Mouse (Mus musculus) forebrain, embryonic 13.5 days (tissue): ENCODE data around the gene Pxn. TPM values are rescaled to one million over a fixed set of nuclear protein-coding genes. Genes with fewer than 3 reads are reported as not detected.
A peak's percentile ranks its signal among the peaks of the same experiment; 100 is the strongest.
"Not testable (repeated sequence)": the region's sequence is repeated elsewhere in the genome, so short reads cannot be mapped to it uniquely, and the experiment has no call there.

ENCODE experiments used
- ATAC-seq: fragments of 200-750 bp; cut with Nextera tagmentation; 2 replicates; pipeline ENCODE4 v1.8.0; 2017
- H3K27ac ChIP-seq: fragments of 300-500 bp; sonication (generic); 2 replicates; pipeline ENCODE4 v1.5.1; 2015; ENCODE audit warnings: inconsistent platforms, mild to moderate bottlenecking, moderate library complexity
- H3K27me3 ChIP-seq: fragments of 300-500 bp; sonication (generic); 2 replicates; pipeline ENCODE4 v1.6.1; 2015; ENCODE audit warnings: mild to moderate bottlenecking, inconsistent platforms
- H3K36me3 ChIP-seq: fragments of 300-500 bp; sonication (generic); 2 replicates; pipeline ENCODE4 v1.6.1; 2015; ENCODE audit warnings: mild to moderate bottlenecking, inconsistent platforms; ENCODE audit not compliant: poor library complexity, severe bottlenecking
- H3K4me1 ChIP-seq: fragments of 300-500 bp; sonication (generic); 2 replicates; pipeline ENCODE4 v1.6.1; 2015; ENCODE audit warnings: inconsistent platforms
- H3K4me2 ChIP-seq: fragments of 300-500 bp; sonication (generic); 2 replicates; pipeline ENCODE4 v1.6.1; 2015; ENCODE audit warnings: inconsistent platforms, mild to moderate bottlenecking, moderate library complexity
- H3K4me3 ChIP-seq: fragments of 300-500 bp; sonication (generic); 2 replicates; pipeline ENCODE4 v1.5.1; 2015; ENCODE audit warnings: mild to moderate bottlenecking, inconsistent platforms
- H3K9ac ChIP-seq: fragments of 300-500 bp; sonication (generic); 2 replicates; pipeline ENCODE4 v1.6.1; 2015; ENCODE audit warnings: mild to moderate bottlenecking, inconsistent platforms
- H3K9me3 ChIP-seq: fragments of 300-500 bp; sonication (generic); replicated peaks from 2 replicates; pipeline ENCODE4 v1.6.1; 2016; ENCODE audit warnings: inconsistent platforms
- WGBS: fragments of 180-500 bp; shearing (Covaris S2); methylation state at CpG from one replicate; pipeline ENCODE4 v1.1.7; 2015; 5-methylcytosine and 5-hydroxymethylcytosine counted together
- polyA plus RNA-seq: library from polyadenylated mRNA; unstranded; fragments of >200 nt; fragmentation: Nextera tagmentation; extraction: Ambion mirVana; gene quantifications from 2 replicates; pipeline ENCODE4 v1.2.1, GENCODE M21; 2015

The Pxn gene
- polyA plus RNA-seq, 1 experiment from 2014 or later: 16.8 TPM

GRCm38 (mm10) chr5:115514346-115514745 lies 7.9 kb downstream of the Pxn start:
- H3K4me3 ChIP-seq: no peak overlapping the region
- 93% methylated on average over 6 of the region's 6 CpGs for WGBS
- ATAC-seq: no peak
- no peak overlapping the region for H3K27ac ChIP-seq
- no peak overlapping the region for H3K4me2 ChIP-seq
- H3K9me3 ChIP-seq: no peaks in the 10 kb centered on the region
- H3K4me1 ChIP-seq: peaks cover 22% of the 10 kb centered on the region
- no peak overlapping the region for H3K9ac ChIP-seq
- no peaks in the 10 kb centered on the region for H3K27me3 ChIP-seq
- H3K36me3 ChIP-seq: no peaks in the 10 kb centered on the region

DNA sequence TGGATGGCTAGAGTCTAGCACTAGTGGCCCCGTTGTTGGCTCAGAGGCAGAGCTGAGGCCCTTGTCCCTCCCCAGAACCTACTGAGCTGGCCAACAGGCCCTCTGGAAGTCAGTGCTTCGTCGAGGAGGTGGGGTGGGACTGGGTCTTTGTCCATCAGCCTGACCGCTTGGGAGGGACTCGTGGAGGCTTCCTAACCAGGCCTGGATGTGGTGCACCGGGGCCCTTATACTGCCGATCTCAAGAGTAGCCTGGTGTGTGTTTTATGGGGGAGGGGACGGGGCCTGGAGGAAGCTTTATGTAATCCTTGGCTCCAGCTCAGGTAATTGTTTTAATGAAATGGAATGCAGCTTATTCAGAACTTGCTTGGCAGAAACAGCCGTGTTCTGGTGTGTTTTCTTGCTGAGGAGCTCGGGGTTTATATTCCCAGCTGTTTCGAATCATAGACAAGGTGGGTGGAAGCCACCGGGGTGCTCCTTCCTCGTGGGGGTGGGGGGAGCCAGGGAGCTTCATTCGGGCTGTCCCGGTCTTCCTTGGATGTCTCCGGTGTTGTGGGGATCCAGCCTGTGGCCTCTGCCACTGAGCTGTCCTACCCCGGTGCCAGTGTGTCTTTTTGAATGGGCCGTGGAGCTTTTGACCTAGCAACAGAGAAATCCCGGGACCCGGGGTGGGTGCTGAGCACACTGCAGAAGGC lies 8.6 kb downstream of the Pxn start:
- no peak overlapping the region for H3K9ac ChIP-seq
- ATAC-seq: peak; percentile 13; the same call in 1 of the 2 replicates
- no peak overlapping the region for H3K4me3 ChIP-seq
- H3K4me1 ChIP-seq: peaks cover 15% of the 10 kb centered on the region
- peak overlapping the region; percentile 48 for H3K27ac ChIP-seq
- WGBS: 63% methylated on average over 20 of the region's 20 CpGs
- H3K27me3 ChIP-seq: no peaks in the 10 kb centered on the region
- H3K36me3 ChIP-seq: no peaks in the 10 kb centered on the region
- H3K9me3 ChIP-seq: no peaks in the 10 kb centered on the region
- H3K4me2 ChIP-seq: peak overlapping the region; percentile 4; the same call in 1 of the 2 replicates

DNA sequence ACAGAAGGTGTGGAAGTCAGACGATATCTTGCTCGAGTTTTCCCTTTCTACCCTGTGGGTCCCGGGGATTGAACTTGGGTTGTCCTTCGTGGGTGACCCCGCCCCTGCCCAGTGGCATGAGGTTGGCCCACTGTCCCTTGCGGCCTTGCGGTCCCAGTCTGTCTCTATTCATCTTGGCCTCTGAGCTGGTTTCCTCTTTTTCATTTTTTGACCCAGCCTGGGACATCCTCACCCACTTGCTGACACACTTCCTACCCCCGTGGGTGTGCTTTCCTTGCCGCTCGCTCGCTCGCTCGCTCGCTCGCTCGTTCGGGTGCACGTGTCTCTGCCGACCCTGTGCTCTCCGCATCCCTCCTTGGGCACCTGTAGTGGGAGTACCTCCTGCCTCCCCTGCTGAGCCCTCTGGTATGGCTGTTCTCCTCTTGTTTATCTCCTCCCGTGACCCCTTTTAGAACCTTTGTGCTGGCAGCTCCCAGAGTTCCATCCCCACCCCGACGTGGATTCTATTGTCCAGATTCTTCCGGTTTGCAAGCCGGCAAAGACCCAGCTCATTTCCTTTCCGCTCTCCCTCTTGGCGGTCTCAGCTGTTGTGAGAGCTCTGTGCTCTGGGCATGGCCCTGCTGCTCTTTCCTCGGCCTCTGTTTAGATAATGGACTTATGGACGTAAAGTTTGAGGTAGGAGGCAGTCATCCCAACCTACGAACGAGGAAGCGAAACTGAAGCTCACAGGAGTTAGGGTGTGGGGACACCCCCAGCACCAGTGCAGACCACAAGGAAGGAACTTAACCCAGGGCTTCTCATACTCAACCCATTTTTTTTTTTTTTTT lies 9.8 kb downstream of the Pxn start:
- Histone ChIP-seq H3K36me3 (no peaks in the 10 kb centered on the region), H3K27ac (no peak overlapping the region), H3K4me2 (no peak overlapping the region), H3K9me3 (no peaks in the 10 kb centered on the region), H3K27me3 (no peaks in the 10 kb centered on the region), H3K9ac (no peak overlapping the region), H3K4me1 (peaks cover 13% of the 10 kb centered on the region), H3K4me3 (no peak overlapping the region)
- no peak for ATAC-seq
- 82% methylated on average over 32 of the region's 32 CpGs for WGBS

- no peak for ATAC-seq
- no peak overlapping the region for H3K4me2 ChIP-seq
- H3K27ac ChIP-seq: no peak overlapping the region
- no peaks in the 10 kb centered on the region for H3K9me3 ChIP-seq
- H3K4me1 ChIP-seq: peaks cover 13% of the 10 kb centered on the region
- no peak overlapping the region for H3K9ac ChIP-seq
- H3K36me3 ChIP-seq: no peaks in the 10 kb centered on the region
- H3K27me3 ChIP-seq: no peaks in the 10 kb centered on the region
- WGBS: 92% methylated on average over 7 of the region's 7 CpGs
- no peak overlapping the region for H3K4me3 ChIP-seq
Measured at GRCm38 (mm10) chr5:115516908-115517307, 10.4 kb downstream of the Pxn start.

- H3K36me3 ChIP-seq: no peaks in the 10 kb centered on the region
- no peak for ATAC-seq
- H3K27me3 ChIP-seq: no peaks in the 10 kb centered on the region
- peaks cover 13% of the 10 kb centered on the region for H3K4me1 ChIP-seq
- no peak overlapping the region for H3K9ac ChIP-seq
- WGBS: 96% methylated on average over 9 of the region's 9 CpGs
- H3K4me3 ChIP-seq: no peak overlapping the region
- no peak overlapping the region for H3K27ac ChIP-seq
- H3K9me3 ChIP-seq: no peaks in the 10 kb centered on the region
- no peak overlapping the region for H3K4me2 ChIP-seq
Measured at GRCm38 (mm10) chr5:115517501-115517900, 11.0 kb downstream of the Pxn start.

GRCm38 (mm10) chr5:115518214-115518613 lies 11.7 kb downstream of the Pxn start:
- H3K27ac ChIP-seq, ATAC-seq, H3K9ac ChIP-seq, H3K27me3 ChIP-seq, H3K36me3 ChIP-seq, H3K9me3 ChIP-seq, H3K4me3 ChIP-seq, H3K4me2 ChIP-seq: not testable (repeated sequence)
- peaks cover 13% of the 10 kb centered on the region for H3K4me1 ChIP-seq
- 97% methylated on average over 8 of the region's 8 CpGs for WGBS

GRCm38 (mm10) chr5:115520325-115520869 lies 13.9 kb downstream of the Pxn start:
- no peaks in the 10 kb centered on the region for H3K9me3 ChIP-seq
- H3K4me3 ChIP-seq: no peak overlapping the region
- 84% methylated on average over 21 of the region's 21 CpGs for WGBS
- no peak overlapping the region; the same call in 1 of the 2 replicates for H3K27ac ChIP-seq
- H3K4me2 ChIP-seq: no peak overlapping the region
- no peak for ATAC-seq
- no peaks in the 10 kb centered on the region for H3K27me3 ChIP-seq
- peaks cover 12% of the 10 kb centered on the region for H3K4me1 ChIP-seq
- no peak overlapping the region for H3K9ac ChIP-seq
- no peaks in the 10 kb centered on the region for H3K36me3 ChIP-seq

- H3K4me3 ChIP-seq: no peak overlapping the region
- no peaks in the 10 kb centered on the region for H3K9me3 ChIP-seq
- no peaks in the 10 kb centered on the region for H3K27me3 ChIP-seq
- WGBS: 83% methylated on average over 21 of the region's 21 CpGs
- no peaks in the 10 kb centered on the region for H3K36me3 ChIP-seq
- no peak overlapping the region for H3K27ac ChIP-seq
- no peak overlapping the region for H3K4me2 ChIP-seq
- H3K4me1 ChIP-seq: peaks cover 11% of the 10 kb centered on the region
- H3K9ac ChIP-seq: no peak overlapping the region
- ATAC-seq: no peak
Measured at GRCm38 (mm10) chr5:115521553-115522461, 15.3 kb downstream of the Pxn start.

DNA sequence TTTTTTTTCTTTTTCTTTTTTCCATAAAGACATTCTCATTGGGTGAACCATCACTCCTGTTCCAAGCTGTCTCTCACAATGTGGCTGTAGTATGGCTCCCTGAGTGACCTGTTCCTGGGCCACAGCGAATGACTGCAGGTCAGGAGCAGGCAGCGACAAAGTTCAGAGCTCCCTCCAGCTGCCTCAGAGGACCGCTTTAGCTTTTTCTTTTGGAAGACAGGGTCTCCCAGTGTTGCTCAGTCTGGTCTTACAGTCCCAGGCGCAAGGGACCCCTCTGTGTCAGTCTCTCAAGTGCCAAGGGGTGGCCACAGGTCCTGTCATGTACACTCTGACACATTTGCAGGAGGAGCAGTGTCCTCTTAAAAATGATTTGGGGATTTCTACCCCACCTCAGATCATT lies 16.1 kb downstream of the Pxn start:
- Histone ChIP-seq H3K27ac (no peak overlapping the region; the same call in 1 of the 2 replicates), H3K4me1 (peaks cover 11% of the 10 kb centered on the region), H3K4me2 (no peak overlapping the region), H3K27me3 (no peaks in the 10 kb centered on the region), H3K9me3 (no peaks in the 10 kb centered on the region), H3K9ac (no peak overlapping the region), H3K36me3 (no peaks in the 10 kb centered on the region), H3K4me3 (no peak overlapping the region)
- ATAC-seq: no peak
- WGBS: 87% methylated on average over 4 of the region's 4 CpGs

GRCm38 (mm10) chr5:115522981-115523499 lies 16.6 kb downstream of the Pxn start:
- Histone ChIP-seq H3K4me2 (no peak overlapping the region), H3K36me3 (no peaks in the 10 kb centered on the region), H3K9me3 (no peaks in the 10 kb centered on the region), H3K4me3 (no peak overlapping the region), H3K27me3 (no peaks in the 10 kb centered on the region), H3K9ac (no peak overlapping the region), H3K4me1 (peaks cover 11% of the 10 kb centered on the region), H3K27ac (no peak overlapping the region; the same call in 1 of the 2 replicates)
- 77% methylated on average over 15 of the region's 15 CpGs for WGBS
- no peak for ATAC-seq

DNA sequence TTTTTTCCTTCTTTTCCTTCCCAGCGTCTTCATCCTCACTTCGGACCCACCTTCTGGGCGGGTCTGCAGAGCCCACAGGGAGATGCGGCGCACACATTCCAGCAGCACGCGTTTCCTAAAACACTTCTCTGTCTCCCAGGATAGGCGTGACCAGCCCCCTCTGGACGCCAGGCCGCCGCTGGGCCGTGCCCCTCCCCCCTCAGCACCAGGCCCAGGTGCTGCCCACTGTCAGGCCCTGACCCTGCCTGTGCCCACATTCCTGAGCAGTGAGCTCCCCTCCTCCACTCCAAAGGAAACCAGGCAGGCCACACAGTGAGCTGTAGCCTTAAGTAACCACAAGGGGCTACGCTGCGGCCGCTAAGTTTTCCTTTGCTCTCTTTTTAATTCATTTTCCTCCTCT lies 17.5 kb downstream of the Pxn start:
- no peak overlapping the region for H3K27ac ChIP-seq

More for the DNA sequence above, 17.5 kb downstream of the Pxn start:
- ATAC-seq: no peak
- Histone ChIP-seq H3K4me2 (peak overlapping the region; percentile 25), H3K4me1 (peaks cover 11% of the 10 kb centered on the region), H3K4me3 (no peak overlapping the region), H3K9ac (0 out of 2 replicates have a peak overlapping the region, but pooled peaks have one; percentile 21), H3K27me3 (no peaks in the 10 kb centered on the region), H3K36me3 (no peaks in the 10 kb centered on the region), H3K9me3 (no peaks in the 10 kb centered on the region)
- WGBS: 7% methylated on average over 15 of the region's 15 CpGs
